ENCODE assay signal across 23 mouse cellular contexts in the genomic region with DNA sequence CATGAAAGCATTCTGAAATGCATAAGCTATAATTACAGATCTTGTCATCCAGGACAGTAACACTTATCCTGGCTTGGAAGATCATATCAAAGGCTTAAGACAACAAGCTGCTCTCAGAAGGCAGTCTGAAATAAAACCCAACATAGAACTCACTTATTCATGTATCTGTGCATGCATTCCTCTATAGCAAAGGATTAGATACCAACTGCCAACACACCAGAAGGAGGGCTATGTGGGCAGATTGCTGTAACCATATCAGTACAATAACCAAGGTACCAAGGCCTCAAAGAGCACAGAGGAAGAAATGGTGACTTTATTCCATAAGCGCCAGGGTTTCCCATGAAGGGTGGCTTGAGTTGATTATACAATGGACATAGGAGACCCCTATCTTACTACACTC. TPM values are rescaled to one million over a fixed set of nuclear protein-coding genes. Genes with fewer than 3 reads are reported as not detected.
"Had no signal": no experiment of that assay in that cellular context is flagged by ENCODE, and none has a peak within 500 bp of the region (broad histone marks: within the 10 kb centered on the region; RNA-seq: fewer than 3 reads in every experiment).

No protein-coding gene starts in this region.

- H3K4me3 ChIP-seq: neural tube, embryonic 15.5 days; stomach, embryonic 15.5 days had no signal

- H3K4me2 ChIP-seq: neural tube, embryonic 15.5 days; stomach, embryonic 15.5 days had no signal

- H3K36me3 ChIP-seq: neural tube, embryonic 15.5 days; stomach, embryonic 15.5 days had no signal

- H3K4me1 ChIP-seq: stomach, embryonic 15.5 days had no signal

- H3K9me3 ChIP-seq: neural tube, embryonic 15.5 days; stomach, embryonic 15.5 days had no signal

- H3K27me3 ChIP-seq: stomach, embryonic 15.5 days had no signal

- DNase-seq: retina, postnatal 1 day; right cerebral cortex, adult 18-20 months; right cerebral cortex, postnatal 14 days; right cerebral cortex, postnatal 25 days; right cerebral cortex, postnatal 4 days; spleen, adult 18-20 months; thymus, adult 18-20 months; thymus, adult 2 months; thymus, postnatal 14 days; thymus, postnatal 25 days; thymus, postnatal 36 days; thymus, postnatal 4 days had no signal

- H3K9ac ChIP-seq: neural tube, embryonic 15.5 days; stomach, embryonic 15.5 days had no signal

- H3K27ac ChIP-seq: neural tube, embryonic 15.5 days; stomach, embryonic 15.5 days; stomach, postnatal 0 days had no signal

RNA-seq across cellular contexts. Expression of gene Gm5269, which starts 29.7 kb away (rescaled TPM):
- polyA plus RNA-seq: neural tube, embryonic 14.5 days; neural tube, embryonic 15.5 days; small intestine, adult 2 months; spleen, adult 2 months; stomach, embryonic 14.5 days; stomach, embryonic 15.5 days; stomach, embryonic 16.5 days; stomach, postnatal 0 days; testis, adult 2 months; thymus, adult 2 months; thymus, postnatal 0 days; urinary bladder, adult 2 months had no signal
